Mouse (Mus musculus) liver, embryonic 15.5 days (tissue): Measurements from ENCODE around the gene Lbx2. TPM values are rescaled to one million over a fixed set of nuclear protein-coding genes. Genes with fewer than 3 reads are reported as not detected.

Source experiments
- ATAC-seq: fragments of 200-750 bp; cut with Nextera tagmentation; 2 replicates; pipeline ENCODE4 v1.8.0; 2017; ENCODE audit warnings: moderate number of reproducible peaks, mild to moderate bottlenecking, moderate library complexity; ENCODE audit not compliant: insufficient read depth
- H3K27ac ChIP-seq: fragments of 300-500 bp; sonication (generic); replicated peaks from 2 replicates; pipeline ENCODE4 v1.5.1; 2015; ENCODE audit warnings: mild to moderate bottlenecking, inconsistent platforms
- H3K27me3 ChIP-seq: fragments of 300-500 bp; sonication (generic); 2 replicates; pipeline ENCODE4 v1.6.1; 2015; ENCODE audit warnings: mild to moderate bottlenecking, inconsistent platforms
- H3K36me3 ChIP-seq: fragments of 300-500 bp; sonication (generic); replicated peaks from 2 replicates; pipeline ENCODE4 v1.6.1; 2015; ENCODE audit warnings: moderate library complexity, mild to moderate bottlenecking, inconsistent platforms
- H3K4me1 ChIP-seq: fragments of 300-500 bp; sonication (generic); replicated peaks from 2 replicates; pipeline ENCODE4 v1.6.1; 2015; ENCODE audit warnings: inconsistent platforms
- H3K4me2 ChIP-seq: fragments of 300-500 bp; sonication (generic); 2 replicates; pipeline ENCODE4 v1.6.1; 2015; ENCODE audit warnings: moderate library complexity, mild to moderate bottlenecking, inconsistent platforms
- H3K4me3 ChIP-seq: fragments of 300-500 bp; sonication (generic); replicated peaks from 2 replicates; pipeline ENCODE4 v1.5.1; 2015; ENCODE audit warnings: mild to moderate bottlenecking, inconsistent platforms
- H3K9ac ChIP-seq: fragments of 300-500 bp; sonication (generic); 2 replicates; pipeline ENCODE4 v1.6.1; 2015; ENCODE audit warnings: moderate library complexity, mild to moderate bottlenecking, inconsistent platforms
- H3K9me3 ChIP-seq: fragments of 300-500 bp; sonication (generic); replicated peaks from 2 replicates; pipeline ENCODE4 v1.6.1; 2016; ENCODE audit warnings: inconsistent platforms
- WGBS: fragments of 180-500 bp; shearing (Covaris S2); methylation state at CpG from one replicate; pipeline ENCODE4 v1.1.7; 2015; ENCODE audit warnings: mixed read lengths; ENCODE audit not compliant: insufficient replicate concordance; 5-methylcytosine and 5-hydroxymethylcytosine counted together
- polyA plus RNA-seq: library from polyadenylated mRNA; unstranded; fragments of >200 nt; fragmentation: Nextera tagmentation; extraction: Ambion mirVana; gene quantifications from 2 replicates; pipeline ENCODE4 v1.2.1, GENCODE M21; 2015

Gene Lbx2
- polyA plus RNA-seq, 1 experiment from 2014 or later = 0.38 TPM

DNA sequence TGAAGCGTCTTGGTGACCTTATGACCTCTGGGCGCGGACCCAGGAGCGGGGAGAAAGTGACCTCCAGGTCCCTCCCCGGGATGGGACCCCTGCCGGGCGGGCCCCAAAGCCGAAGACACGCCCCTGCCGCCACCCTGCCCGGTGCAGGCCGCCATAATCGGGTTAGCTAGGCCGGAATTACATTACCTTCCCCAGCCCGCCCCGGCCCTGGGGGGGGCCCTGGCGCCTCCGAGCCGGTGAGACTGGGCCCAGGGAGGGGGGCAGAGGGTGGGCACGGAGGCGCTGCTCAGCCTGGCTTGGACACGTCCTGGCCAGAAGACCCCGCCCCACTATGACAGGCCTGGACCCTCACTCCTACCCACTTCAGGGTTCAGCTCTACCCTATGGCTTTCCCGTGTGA is 14.9 kb upstream of the Lbx2 start:
- Histone ChIP-seq H3K4me3 (peak overlapping the region; percentile 14; the same call in 1 of the 2 replicates), H3K27me3 (peaks cover 100% of the 10 kb centered on the region), H3K9ac (no peak overlapping the region), H3K9me3 (no peaks in the 10 kb centered on the region), H3K4me2 (peak overlapping the region; percentile 25), H3K27ac (no peak overlapping the region), H3K4me1 (peaks cover 32% of the 10 kb centered on the region), H3K36me3 (no peaks in the 10 kb centered on the region)
- ATAC-seq = no peak
- WGBS = 2% methylated on average over 24 of the region's 24 CpGs

- 19% methylated on average over 2 of the region's 2 CpGs for WGBS
- Histone ChIP-seq H3K9me3 (no peaks in the 10 kb centered on the region), H3K9ac (no peak overlapping the region), H3K4me1 (peaks cover 38% of the 10 kb centered on the region), H3K36me3 (peaks cover 6% of the 10 kb centered on the region), H3K4me2 (no peak overlapping the region), H3K27me3 (peaks cover 77% of the 10 kb centered on the region), H3K27ac (no peak overlapping the region), H3K4me3 (no peak overlapping the region)
- ATAC-seq = no peak
These were observed 11.2 kb upstream of the Lbx2 start for GRCm38 (mm10) chr6:83074979-83075378.

DNA sequence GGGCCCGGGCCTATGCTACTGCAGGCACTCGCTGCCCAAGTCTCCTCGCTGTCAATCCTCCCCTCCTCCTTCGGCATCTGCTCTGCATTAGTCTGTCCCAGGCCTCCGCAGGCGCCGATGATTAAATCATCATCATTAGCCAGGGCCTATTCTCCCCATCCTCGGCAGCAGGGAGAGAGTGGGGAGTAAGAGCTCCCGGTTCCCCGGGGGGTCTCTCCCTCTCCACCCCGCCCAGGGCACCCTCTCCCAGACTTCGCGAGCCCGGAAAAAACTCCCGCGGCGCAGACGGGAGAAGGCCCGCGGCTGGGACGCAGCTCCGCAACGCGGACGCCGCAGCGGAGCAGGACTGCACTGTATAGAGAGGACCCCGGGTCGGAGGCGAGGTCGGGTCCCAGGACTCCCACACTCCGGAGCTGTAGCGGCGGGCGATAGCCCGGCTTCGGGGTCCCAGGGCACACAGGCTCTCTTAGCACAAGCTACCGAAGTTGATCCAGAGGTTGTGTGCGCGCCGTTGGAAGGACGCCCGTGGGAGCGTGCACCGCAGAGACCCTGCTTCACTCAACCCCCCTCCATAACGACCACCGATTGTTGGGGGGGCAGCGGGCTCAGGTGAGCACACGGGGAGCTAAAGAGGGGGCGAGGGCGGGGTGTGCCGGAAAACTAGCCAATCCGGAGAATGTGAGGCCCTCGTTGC is 8.4 kb upstream of the Lbx2 start, which contains the start of gene Pcgf1:
Gene Pcgf1 (plus strand): TSS at position 240 of the 694 bp plus-strand sequence.
- Histone ChIP-seq H3K4me3 (peak within 1 kb of the TSS; percentile 79), H3K27me3 (peaks cover 56% of the 10 kb centered on the region)
- under 1% methylated on average over 54 of the region's 54 CpGs for WGBS

DNA sequence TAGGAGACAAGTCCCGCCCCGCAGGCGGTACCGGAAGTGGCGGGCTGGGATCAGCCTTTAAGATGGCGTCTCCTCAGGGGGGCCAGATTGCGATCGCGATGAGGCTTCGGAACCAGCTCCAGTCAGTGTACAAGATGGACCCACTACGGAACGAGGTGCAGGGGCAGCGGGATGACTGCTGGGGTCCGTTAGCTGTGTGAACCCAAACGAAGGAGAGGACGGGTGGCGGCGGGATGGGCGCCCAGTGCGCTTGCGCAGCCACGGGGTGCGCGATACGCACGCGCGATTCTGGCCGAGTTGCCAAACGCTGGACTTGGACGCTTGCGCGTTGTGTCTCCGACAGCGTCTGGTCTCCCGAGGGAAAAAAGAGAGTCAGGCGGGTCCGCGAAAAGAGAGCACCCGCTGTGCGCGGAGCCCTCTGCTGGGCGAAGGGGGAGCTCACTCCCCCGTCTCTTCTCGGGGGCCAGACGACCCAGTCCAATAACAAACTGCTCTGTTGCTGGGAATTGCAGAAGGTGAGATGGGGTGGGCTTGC is 7.8 kb upstream of the Lbx2 start:
- peak; percentile 90 for ATAC-seq
- no peaks in the 10 kb centered on the region for H3K9me3 ChIP-seq
- WGBS = under 1% methylated on average over 46 of the region's 46 CpGs

More for the DNA sequence above, 8.4 kb upstream of the Lbx2 start, which contains the start of gene Pcgf1:
- Histone ChIP-seq H3K9me3 (no peaks in the 10 kb centered on the region), H3K4me2 (peak within 1 kb of the TSS; percentile 97), H3K36me3 (peaks cover 25% of the 10 kb centered on the region), H3K27ac (peak within 1 kb of the TSS; percentile 88), H3K4me1 (peaks cover 32% of the 10 kb centered on the region), H3K9ac (peak within 1 kb of the TSS; percentile 78)
- ATAC-seq = peak; percentile 41

DNA sequence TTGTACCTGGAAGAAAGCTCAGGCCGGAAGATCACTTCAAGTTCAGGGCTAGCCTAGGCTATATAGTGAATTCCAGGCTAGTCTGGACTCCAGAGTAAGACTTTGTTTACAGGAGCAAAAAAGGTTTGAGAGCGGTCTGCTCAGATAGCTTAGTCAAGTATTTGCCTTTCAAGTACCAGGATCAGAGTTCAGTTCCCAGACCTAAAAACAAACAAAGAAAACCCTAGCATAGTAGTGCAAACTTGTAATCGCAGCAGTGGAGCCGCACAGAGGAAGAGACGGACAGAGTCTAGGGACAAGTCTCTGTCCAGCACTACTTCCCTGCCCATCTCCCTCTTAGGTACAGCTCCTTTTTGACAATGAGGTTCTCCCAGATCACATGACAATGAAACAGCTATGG is 6.0 kb upstream of the Lbx2 start:
- Histone ChIP-seq H3K4me3 (no peak overlapping the region), H3K27me3 (peaks cover 56% of the 10 kb centered on the region), H3K9me3 (no peaks in the 10 kb centered on the region), H3K36me3 (peaks cover 25% of the 10 kb centered on the region), H3K4me1 (peaks cover 32% of the 10 kb centered on the region), H3K9ac (no peak overlapping the region), H3K27ac (no peak overlapping the region), H3K4me2 (no peak overlapping the region)
- 91% methylated on average over 5 of the region's 5 CpGs for WGBS
- no peak for ATAC-seq

More for the DNA sequence above, 7.8 kb upstream of the Lbx2 start:
- peaks cover 56% of the 10 kb centered on the region for H3K27me3 ChIP-seq
- H3K27ac ChIP-seq = peak overlapping the region; percentile 88
- H3K4me3 ChIP-seq = peak overlapping the region; percentile 79
- peak overlapping the region; percentile 97 for H3K4me2 ChIP-seq
- H3K9ac ChIP-seq = peak overlapping the region; percentile 78
- peaks cover 25% of the 10 kb centered on the region for H3K36me3 ChIP-seq
- peaks cover 32% of the 10 kb centered on the region for H3K4me1 ChIP-seq

DNA sequence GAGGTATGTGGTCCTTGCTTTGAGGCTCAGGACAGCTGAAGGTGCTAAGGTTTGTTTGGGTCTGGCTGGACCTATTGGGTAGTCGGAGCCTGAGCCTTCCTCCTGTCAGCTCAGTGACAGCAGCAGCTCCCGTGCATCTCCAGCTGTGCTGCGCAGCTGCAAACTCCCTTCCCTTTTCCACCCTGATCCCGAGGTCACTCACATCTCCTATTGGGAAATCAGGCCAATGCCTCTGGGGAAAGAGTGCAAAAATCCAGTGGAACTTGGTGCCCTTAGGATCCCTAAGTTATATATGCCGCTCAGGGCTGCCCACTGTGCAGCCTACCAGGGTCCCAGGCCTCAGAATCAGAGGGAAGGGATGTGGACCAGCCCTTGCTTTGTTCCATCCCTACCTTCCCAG is 2.7 kb upstream of the Lbx2 start:
- WGBS = 39% methylated on average over 5 of the region's 5 CpGs

DNA sequence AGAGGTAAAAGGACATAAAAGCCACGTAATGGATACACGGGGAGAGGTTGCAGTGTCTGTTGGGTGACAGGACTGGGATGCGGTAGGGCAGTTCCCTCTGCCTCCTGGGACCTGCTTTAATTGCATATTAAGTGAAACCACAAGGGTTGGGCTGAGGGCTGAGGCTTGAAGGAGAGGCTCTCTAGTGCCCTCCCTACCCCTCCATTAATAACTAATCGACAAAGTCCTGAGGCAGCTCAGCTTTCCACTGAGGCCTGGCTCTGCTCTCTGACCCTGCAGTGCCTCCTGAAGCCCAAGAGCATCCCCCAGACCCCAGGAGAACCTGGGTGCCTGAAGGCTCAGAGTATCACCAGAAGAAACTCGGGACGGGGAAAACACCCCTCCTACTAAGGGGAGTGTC is 1.7 kb upstream of the Lbx2 start:
- H3K4me3 ChIP-seq = no peak overlapping the region

More for the DNA sequence above, 2.7 kb upstream of the Lbx2 start:
- H3K9ac ChIP-seq = no peak overlapping the region
- H3K4me1 ChIP-seq = peaks cover 34% of the 10 kb centered on the region
- H3K36me3 ChIP-seq = peaks cover 25% of the 10 kb centered on the region
- H3K4me3 ChIP-seq = no peak overlapping the region
- H3K9me3 ChIP-seq = no peaks in the 10 kb centered on the region
- no peak overlapping the region for H3K27ac ChIP-seq
- ATAC-seq = no peak
- H3K27me3 ChIP-seq = peaks cover 64% of the 10 kb centered on the region
- H3K4me2 ChIP-seq = no peak overlapping the region

DNA sequence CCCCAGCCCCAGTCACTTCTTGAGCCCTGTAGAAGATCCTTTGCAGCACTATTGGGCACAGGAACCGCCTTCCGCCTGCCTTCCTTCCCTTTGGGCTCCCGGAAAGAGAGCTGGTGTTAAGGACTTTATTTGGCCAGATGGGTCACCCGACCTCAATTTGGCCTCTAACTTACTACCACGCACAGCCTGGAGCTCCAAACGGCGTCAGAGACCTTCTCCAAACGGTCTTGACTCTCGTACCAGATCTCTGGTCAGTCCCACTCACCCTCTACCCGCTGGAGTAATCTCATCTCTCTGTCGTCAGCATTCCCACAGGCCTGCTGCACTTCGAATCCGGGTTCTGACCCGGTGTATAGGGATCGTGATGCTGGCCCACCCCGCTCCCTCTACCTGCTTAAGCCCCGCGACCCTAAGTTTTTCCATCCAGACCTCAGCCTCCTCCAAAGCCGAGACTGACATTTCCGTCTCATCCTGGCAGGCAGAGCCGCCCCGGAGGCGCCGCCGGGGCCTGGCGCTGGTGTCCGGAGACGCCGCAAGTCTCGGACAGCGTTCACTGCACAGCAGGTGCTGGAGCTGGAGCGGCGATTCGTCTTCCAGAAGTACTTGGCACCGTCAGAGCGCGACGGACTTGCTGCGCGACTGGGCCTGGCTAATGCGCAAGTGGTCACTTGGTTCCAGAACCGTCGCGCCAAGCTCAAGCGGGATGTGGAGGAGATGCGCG is 1.2 kb downstream of the Lbx2 start:
- H3K36me3 ChIP-seq = no peaks in the 10 kb centered on the region
- peaks cover 98% of the 10 kb centered on the region for H3K27me3 ChIP-seq
- H3K4me2 ChIP-seq = peak overlapping the region; percentile 44
- no peaks in the 10 kb centered on the region for H3K9me3 ChIP-seq
- no peak overlapping the region for H3K27ac ChIP-seq
- peak overlapping the region; percentile 17; the same call in 1 of the 2 replicates for H3K4me3 ChIP-seq
- peaks cover 12% of the 10 kb centered on the region; the same call in 1 of the 2 replicates for H3K4me1 ChIP-seq
- ATAC-seq = no peak
- WGBS = 4% methylated on average over 47 of the region's 47 CpGs
- no peak overlapping the region for H3K9ac ChIP-seq

More for the DNA sequence above, 1.7 kb upstream of the Lbx2 start:
- H3K4me2 ChIP-seq = no peak overlapping the region
- H3K4me1 ChIP-seq = peaks cover 24% of the 10 kb centered on the region
- peaks cover 74% of the 10 kb centered on the region for H3K27me3 ChIP-seq
- H3K27ac ChIP-seq = no peak overlapping the region
- ATAC-seq = no peak
- peaks cover 24% of the 10 kb centered on the region for H3K36me3 ChIP-seq
- 18% methylated on average over 6 of the region's 6 CpGs for WGBS
- H3K9ac ChIP-seq = no peak overlapping the region
- no peaks in the 10 kb centered on the region for H3K9me3 ChIP-seq

DNA sequence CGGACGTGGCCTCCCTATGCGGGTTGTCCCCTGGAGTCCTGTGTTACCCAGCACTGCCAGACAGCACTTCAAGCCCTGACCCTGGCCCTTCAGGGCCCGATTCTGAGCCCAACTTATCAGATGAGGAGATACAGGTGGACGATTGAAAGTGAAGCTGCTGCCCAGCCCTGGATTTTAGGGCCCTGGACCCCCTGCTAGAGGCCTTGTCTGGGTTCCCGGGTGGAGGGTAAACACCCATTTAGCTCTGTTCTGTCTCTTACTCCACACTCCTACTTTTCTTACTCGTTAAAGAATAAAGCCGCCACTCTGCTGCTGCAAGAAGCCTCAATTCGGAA is 1.7 kb downstream of the Lbx2 start:
- H3K27ac ChIP-seq = no peak overlapping the region
- H3K9me3 ChIP-seq = no peaks in the 10 kb centered on the region
- H3K4me3 ChIP-seq = peak overlapping the region; percentile 17; the same call in 1 of the 2 replicates
- H3K4me1 ChIP-seq = peaks cover 12% of the 10 kb centered on the region; the same call in 1 of the 2 replicates
- H3K4me2 ChIP-seq = peak overlapping the region; percentile 44; the same call in 1 of the 2 replicates
- 16% methylated on average over 9 of the region's 9 CpGs for WGBS
- no peaks in the 10 kb centered on the region for H3K36me3 ChIP-seq
- peaks cover 98% of the 10 kb centered on the region for H3K27me3 ChIP-seq
- no peak for ATAC-seq
- H3K9ac ChIP-seq = no peak overlapping the region

GRCm38 (mm10) chr6:83092416-83093127 is 6.4 kb downstream of the Lbx2 start:
- Histone ChIP-seq H3K36me3 (no peaks in the 10 kb centered on the region), H3K27me3 (peaks cover 84% of the 10 kb centered on the region), H3K4me3 (no peak overlapping the region), H3K4me1 (peaks cover 3% of the 10 kb centered on the region; the same call in 1 of the 2 replicates), H3K9ac (no peak overlapping the region), H3K9me3 (no peaks in the 10 kb centered on the region), H3K4me2 (no peak overlapping the region), H3K27ac (no peak overlapping the region)
- WGBS = 15% methylated on average over 6 of the region's 6 CpGs
- ATAC-seq = no peak
